Mouse (Mus musculus) hindbrain, postnatal 0 days (tissue): ENCODE results near the gene Lhfpl3. TPM values are rescaled to one million over a fixed set of nuclear protein-coding genes. Genes with fewer than 3 reads are reported as not detected.

Source experiments
- ATAC-seq: fragments of 200-750 bp; cut with Nextera tagmentation; 2 replicates; pipeline ENCODE4 v1.8.0; 2017; ENCODE audit warnings: mild to moderate bottlenecking, moderate TSS enrichment, moderate library complexity
- DNase-seq: peaks from one replicate; pipeline ENCODE4 v3.0.0-alpha.2; 2015; ENCODE audit warnings: low spot score
- H3K27ac ChIP-seq: fragments of 300-500 bp; sonication (generic); 2 replicates; pipeline ENCODE4 v1.5.1; 2014; ENCODE audit warnings: mild to moderate bottlenecking
- H3K27me3 ChIP-seq: fragments of 300-500 bp; sonication (generic); 2 replicates; pipeline ENCODE4 v1.6.1; 2014; ENCODE audit warnings: low read length, mixed read lengths; ENCODE audit not compliant: insufficient read depth
- H3K36me3 ChIP-seq: fragments of 300-500 bp; sonication (generic); 2 replicates; pipeline ENCODE4 v1.6.1; 2014; ENCODE audit warnings: low read length, mixed read lengths; ENCODE audit not compliant: insufficient read depth
- H3K4me1 ChIP-seq: fragments of 300-500 bp; sonication (generic); 2 replicates; pipeline ENCODE4 v1.6.1; 2014; ENCODE audit warnings: antibody characterized with exemption, low read length, mixed read lengths; ENCODE audit not compliant: insufficient read depth
- H3K4me2 ChIP-seq: fragments of 300-500 bp; sonication (generic); 2 replicates; pipeline ENCODE4 v1.6.1; 2014; ENCODE audit warnings: low read depth, mild to moderate bottlenecking, low read length, moderate library complexity, mixed read lengths
- H3K4me3 ChIP-seq: fragments of 300-500 bp; sonication (generic); 2 replicates; pipeline ENCODE4 v1.5.1; 2014; ENCODE audit warnings: low read length
- H3K9ac ChIP-seq: fragments of 300-500 bp; sonication (generic); replicated peaks from 2 replicates; pipeline ENCODE4 v1.6.1; 2014; ENCODE audit warnings: mild to moderate bottlenecking, low read length, moderate library complexity, mixed read lengths
- H3K9me3 ChIP-seq: fragments of 300-500 bp; sonication (generic); 2 replicates; pipeline ENCODE4 v1.6.1; 2016; ENCODE audit warnings: low read length, mixed read lengths
- CTCF ChIP-seq: IDR thresholded peaks from 2 replicates; pipeline ENCODE4 v1.5.1; 2016; ENCODE audit warnings: antibody characterized with exemption, control low read depth, low read depth
- WGBS: fragments of 180-500 bp; shearing (Covaris S2); extraction: QIAGEN DNeasy Blood & Tissue Kit; methylation state at CpG from one replicate; pipeline ENCODE4 v1.1.7; 2014; 5-methylcytosine and 5-hydroxymethylcytosine counted together
- polyA plus RNA-seq: library from polyadenylated mRNA; unstranded; fragments of >200 nt; fragmentation: Nextera tagmentation; extraction: Ambion mirVana; gene quantifications from 2 replicates; pipeline ENCODE4 v1.2.1, GENCODE M21; 2015
- total RNA-seq: library from RNA; depleted of rRNA; stranded (reverse); fragments of >200 nt; gene quantifications from 2 replicates; pipeline ENCODE4 v1.2.3, GENCODE M21; 2014

Lhfpl3 gene
- total and polyA plus RNA-seq, 2 experiments from 2014 or later, result 48.9 to 70.7 TPM

GRCm38 (mm10) chr5:23224759-23225536 lies 479.1 kb downstream of the Lhfpl3 start:
- peak; percentile 76 for TF ChIP-seq CTCF
- 16% methylated on average over 14 of the region's 14 CpGs for WGBS

GRCm38 (mm10) chr5:23225621-23226020 lies 479.8 kb downstream of the Lhfpl3 start:
- no peak for ATAC-seq
- no peak for DNase-seq
- Histone ChIP-seq H3K9me3 (no peaks in the 10 kb centered on the region), H3K9ac (no peak overlapping the region), H3K4me3 (no peak overlapping the region), H3K27me3 (no peaks in the 10 kb centered on the region), H3K27ac (no peak overlapping the region), H3K4me1 (peaks cover 6% of the 10 kb centered on the region; the same call in 1 of the 2 replicates), H3K4me2 (peak overlapping the region; percentile 60), H3K36me3 (no peaks in the 10 kb centered on the region)
- no peak for TF ChIP-seq CTCF
- WGBS, result 22% methylated on average over 8 of the region's 8 CpGs

More at GRCm38 (mm10) chr5:23224759-23225536, 479.1 kb downstream of the Lhfpl3 start:
- Histone ChIP-seq H3K9me3 (no peaks in the 10 kb centered on the region), H3K4me2 (peak overlapping the region; percentile 60), H3K4me3 (peak overlapping the region; percentile 35), H3K4me1 (peaks cover 6% of the 10 kb centered on the region; the same call in 1 of the 2 replicates), H3K9ac (peak overlapping the region; percentile 40; the same call in 1 of the 2 replicates), H3K36me3 (no peaks in the 10 kb centered on the region), H3K27me3 (no peaks in the 10 kb centered on the region), H3K27ac (peak overlapping the region; percentile 58)
- ATAC-seq (peak; percentile 92), DNase-seq (peak; percentile 89)

- H3K4me2 ChIP-seq, result no peak overlapping the region
- no peak for TF ChIP-seq CTCF
- H3K9ac ChIP-seq, result no peak overlapping the region
- H3K27me3 ChIP-seq, result no peaks in the 10 kb centered on the region
- H3K36me3 ChIP-seq, result no peaks in the 10 kb centered on the region
- H3K9me3 ChIP-seq, result no peaks in the 10 kb centered on the region
- DNase-seq (no peak), ATAC-seq (no peak)
- 67% methylated on average over 3 of the region's 3 CpGs for WGBS
- no peak overlapping the region for H3K27ac ChIP-seq
- no peak overlapping the region for H3K4me3 ChIP-seq
- peaks cover 6% of the 10 kb centered on the region; the same call in 1 of the 2 replicates for H3K4me1 ChIP-seq
Measured at GRCm38 (mm10) chr5:23226753-23227152, 480.9 kb downstream of the Lhfpl3 start.

GRCm38 (mm10) chr5:23246974-23247373 lies 501.1 kb downstream of the Lhfpl3 start:
- ATAC-seq (no peak), DNase-seq (peak; percentile 49)
- Histone ChIP-seq H3K9me3 (no peaks in the 10 kb centered on the region), H3K27ac (no peak overlapping the region), H3K36me3 (no peaks in the 10 kb centered on the region), H3K4me1 (no peaks in the 10 kb centered on the region), H3K27me3 (no peaks in the 10 kb centered on the region), H3K9ac (no peak overlapping the region), H3K4me3 (no peak overlapping the region), H3K4me2 (no peak overlapping the region)
- TF ChIP-seq CTCF, result peak; percentile 75
- 47% methylated on average over 4 of the region's 4 CpGs for WGBS

- TF ChIP-seq CTCF, result no peak
Measured at GRCm38 (mm10) chr5:23247784-23248183, 501.9 kb downstream of the Lhfpl3 start.

GRCm38 (mm10) chr5:23248303-23248702 lies 502.4 kb downstream of the Lhfpl3 start:
- no peak for TF ChIP-seq CTCF
- no peak overlapping the region for H3K27ac ChIP-seq
- no peak overlapping the region for H3K4me3 ChIP-seq
- no peaks in the 10 kb centered on the region for H3K4me1 ChIP-seq
- DNase-seq, result no peak
- H3K9ac ChIP-seq, result no peak overlapping the region
- H3K9me3 ChIP-seq, result no peaks in the 10 kb centered on the region
- no peak overlapping the region for H3K4me2 ChIP-seq
- no peak for ATAC-seq
- H3K27me3 ChIP-seq, result no peaks in the 10 kb centered on the region
- H3K36me3 ChIP-seq, result no peaks in the 10 kb centered on the region

More at GRCm38 (mm10) chr5:23247784-23248183, 501.9 kb downstream of the Lhfpl3 start:
- no peak overlapping the region for H3K4me3 ChIP-seq
- no peak overlapping the region for H3K9ac ChIP-seq
- no peak for DNase-seq
- no peaks in the 10 kb centered on the region for H3K27me3 ChIP-seq
- 94% methylated on average over 1 of the region's 1 CpGs for WGBS
- H3K4me1 ChIP-seq, result no peaks in the 10 kb centered on the region
- no peak for ATAC-seq
- H3K4me2 ChIP-seq, result no peak overlapping the region
- H3K9me3 ChIP-seq, result no peaks in the 10 kb centered on the region
- H3K36me3 ChIP-seq, result no peaks in the 10 kb centered on the region
- no peak overlapping the region for H3K27ac ChIP-seq
